Mouse (Mus musculus): ENCODE results near the gene Samd11. TPM values are rescaled to one million over a fixed set of nuclear protein-coding genes. Genes with fewer than 3 reads are reported as not detected.
A peak's percentile ranks its signal among the peaks of the same experiment; 100 is the strongest.

Samd11 gene
- 1 to 10 TPM; 1.7 to 2.2 TPM for total RNA-seq (2021)
- polyA plus RNA-seq (2012; rRNA removed), result 2.2 and 2.9 TPM in 2 replicates
- long read RNA-seq, partial matches to known transcripts, result 0 of 1 reads
- long read RNA-seq, other reads (novel, unspliced or antisense), result 1 of 1 reads

- no peak for DNase-seq
These were observed at the start of gene Samd11 for GRCm38 (mm10) chr4:156255078-156255839. Gene Samd11, minus strand, starts transcription at chr4:156255657.

- DNase-seq, result no peak
These were observed 938 bp downstream of the Samd11 start for GRCm38 (mm10) chr4:156254361-156255077.

GRCm38 (mm10) chr4:156253043-156253442, 2.4 kb downstream of the Samd11 start:
- DNase-seq, result no peak

- DNase-seq, result no peak
These were observed 2.8 kb downstream of the Samd11 start for GRCm38 (mm10) chr4:156252619-156253018.

- no peak for DNase-seq
These were observed 3.3 kb downstream of the Samd11 start for GRCm38 (mm10) chr4:156252140-156252539.

GRCm38 (mm10) chr4:156251081-156251480, 4.4 kb downstream of the Samd11 start:
- no peak for DNase-seq

- DNase-seq, result no peak
These were observed 5.9 kb downstream of the Samd11 start for GRCm38 (mm10) chr4:156249567-156249966.

GRCm38 (mm10) chr4:156236651-156237447, 18.6 kb downstream of the Samd11 start:
- no peak for DNase-seq

GRCm38 (mm10) chr4:156235808-156236533, 19.5 kb downstream of the Samd11 start, which contains the start of gene Noc2l:
Gene Noc2l, plus strand, starts transcription at chr4:156236010.
- peak; percentile 95 for DNase-seq

- DNase-seq, result no peak
These were observed 20.1 kb downstream of the Samd11 start for GRCm38 (mm10) chr4:156235360-156235770.

GRCm38 (mm10) chr4:156234701-156235213, 20.7 kb downstream of the Samd11 start, which contains the start of gene Plekhn1:
Gene Plekhn1, minus strand, starts transcription at chr4:156234857.
- peak; percentile 90 for DNase-seq

GRCm38 (mm10) chr4:156234021-156234501, 21.4 kb downstream of the Samd11 start:
- peak; percentile 61 for DNase-seq

GRCm38 (mm10) chr4:156228393-156229024, 26.9 kb downstream of the Samd11 start:
- peak; percentile 64 for DNase-seq

- DNase-seq, result no peak
These were observed 27.6 kb downstream of the Samd11 start for GRCm38 (mm10) chr4:156227752-156228392.

GRCm38 (mm10) chr4:156224276-156224675, 31.2 kb downstream of the Samd11 start:
- DNase-seq, result no peak

- no peak for DNase-seq
These were observed 35.5 kb downstream of the Samd11 start for GRCm38 (mm10) chr4:156219936-156220335.

GRCm38 (mm10) chr4:156217838-156218237, 37.6 kb downstream of the Samd11 start:
- DNase-seq, result no peak

GRCm38 (mm10) chr4:156217022-156217669, 38.3 kb downstream of the Samd11 start:
- DNase-seq, result no peak

- peak; percentile 31 for DNase-seq
These were observed 39.3 kb downstream of the Samd11 start for GRCm38 (mm10) chr4:156216196-156216595.
